Mouse (Mus musculus): Measurements from ENCODE around the gene Syne4. TPM values are rescaled to one million over a fixed set of nuclear protein-coding genes. Genes with fewer than 3 reads are reported as not detected.

Syne4 gene
- total RNA-seq (2021): 10 to 100 TPM; 21.8 to 31.5 TPM
- long read RNA-seq, experiment 1, partial matches to known transcripts: 0 of 6 reads
- long read RNA-seq, experiment 1, other reads (novel, unspliced or antisense): 1 of 6 reads
- long read RNA-seq, experiment 2, transcript Syne4-201 (8 exons, 1,355 nt): major isoform, 12 of 16 reads
- long read RNA-seq, experiment 2, partial matches to known transcripts: 1 of 16 reads
- long read RNA-seq, experiment 2, other reads (novel, unspliced or antisense): 2 of 16 reads

DNA sequence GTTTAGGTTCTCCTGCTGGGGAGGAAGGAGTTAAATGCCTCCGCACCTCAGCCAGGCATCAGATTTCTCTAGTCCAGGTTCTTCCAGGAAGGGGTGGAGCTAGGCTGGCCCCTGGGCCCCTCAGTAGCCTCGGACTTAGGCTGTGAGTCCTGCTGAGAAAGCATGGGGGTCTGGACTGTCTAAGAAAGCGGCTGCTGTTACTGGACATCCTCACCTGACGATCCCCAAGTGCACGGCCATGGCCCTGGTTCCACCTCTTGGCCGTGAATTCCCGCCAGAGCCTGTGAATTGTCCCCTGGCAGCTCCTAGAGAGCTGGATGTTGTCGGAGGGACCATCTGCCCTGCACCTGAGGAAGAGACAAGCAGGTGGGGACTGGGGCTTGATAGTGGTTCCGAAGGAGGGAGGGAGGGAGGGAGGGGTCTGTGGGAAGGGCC, at the start of gene Syne4:
Gene Syne4 (plus strand): TSS at position 87 of the 435 bp plus-strand sequence.
- no peak for DNase-seq (ENCODE audit: low spot score in 2 of 2)

DNA sequence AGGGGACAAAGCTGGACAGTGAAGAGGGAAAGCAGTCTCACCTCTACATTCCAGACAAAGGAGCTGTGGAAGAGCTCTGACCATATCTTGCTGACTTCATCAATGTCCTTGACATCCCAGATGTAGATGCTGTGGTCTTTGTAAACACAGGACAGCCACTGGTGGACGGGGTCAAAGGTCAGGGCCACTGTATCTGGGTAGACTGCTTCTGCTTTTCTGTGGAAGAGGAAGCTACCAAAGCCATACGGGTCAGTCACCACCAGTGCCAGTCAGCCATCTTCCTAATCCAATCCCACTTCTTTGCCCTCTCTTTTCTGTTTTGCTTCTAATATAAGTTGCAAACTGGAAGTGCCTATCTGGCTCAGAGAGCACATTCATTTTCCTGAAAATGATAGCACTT, 49.6 kb upstream of the Syne4 start:
- DNase-seq (ENCODE audit: low spot score in 2 of 2): no peak

DNA sequence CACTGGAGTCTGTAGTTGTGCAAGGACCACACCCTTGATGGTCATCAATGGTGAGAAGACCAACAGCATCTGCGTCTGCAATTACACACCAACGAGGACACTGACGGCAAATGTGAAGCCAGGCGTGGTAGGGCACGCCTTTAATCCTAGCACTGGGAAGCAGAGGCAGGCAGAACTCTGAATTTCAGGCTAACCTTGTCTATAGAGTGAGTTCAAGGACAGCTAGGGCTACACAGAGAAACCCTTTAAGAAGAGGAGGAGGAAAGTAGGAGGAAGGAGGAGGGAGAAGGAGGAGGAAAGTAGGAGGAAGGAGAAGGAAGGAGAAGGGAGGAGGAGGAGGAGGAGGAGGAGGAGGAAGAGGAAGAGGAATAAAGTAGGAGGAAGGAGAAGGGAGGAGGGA, 49.1 kb upstream of the Syne4 start:
- no peak for DNase-seq (ENCODE audit: low spot score in 2 of 2)

DNA sequence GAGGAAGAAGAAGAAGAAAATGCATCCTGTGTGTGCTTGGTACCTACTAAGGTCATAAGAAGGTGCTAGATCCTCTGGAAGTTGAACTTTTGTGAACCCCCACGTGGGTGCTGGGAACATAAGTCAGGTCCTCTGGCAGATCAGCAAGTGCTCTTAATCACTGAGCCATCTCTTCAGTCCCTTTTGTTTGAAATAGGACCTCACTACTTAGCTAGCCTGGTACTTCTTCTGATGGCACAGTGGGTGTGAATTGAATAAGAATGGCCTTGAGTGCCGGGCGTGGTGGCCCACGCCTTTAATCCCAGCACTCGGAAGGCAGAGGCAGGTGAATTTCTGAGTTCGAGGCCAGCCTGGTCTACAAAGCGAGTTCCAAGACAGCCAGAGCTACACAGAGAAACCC, 48.7 kb upstream of the Syne4 start:
- no peak for DNase-seq (ENCODE audit: low spot score in 2 of 2)

DNA sequence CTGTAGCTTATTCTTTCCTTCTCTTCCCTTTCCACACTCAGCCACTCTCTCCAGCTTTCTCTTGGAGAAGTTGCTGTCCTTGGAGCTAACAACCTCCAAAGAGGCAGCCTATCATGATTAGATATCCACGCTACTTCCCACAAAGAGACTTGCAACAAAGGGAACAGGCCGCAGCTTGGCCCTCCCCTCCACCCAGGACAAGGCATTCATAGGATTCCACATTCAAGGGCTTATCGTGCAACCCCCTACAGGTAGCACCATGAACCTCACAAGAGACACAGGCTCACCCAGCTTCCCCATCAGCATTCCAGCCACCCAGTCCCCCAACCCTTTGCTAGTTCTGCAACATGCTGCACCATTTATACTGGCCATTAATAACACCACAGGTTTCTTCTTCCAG, 47.8 kb upstream of the Syne4 start:
- DNase-seq (ENCODE audit: low spot score in 2 of 2): no peak

DNA sequence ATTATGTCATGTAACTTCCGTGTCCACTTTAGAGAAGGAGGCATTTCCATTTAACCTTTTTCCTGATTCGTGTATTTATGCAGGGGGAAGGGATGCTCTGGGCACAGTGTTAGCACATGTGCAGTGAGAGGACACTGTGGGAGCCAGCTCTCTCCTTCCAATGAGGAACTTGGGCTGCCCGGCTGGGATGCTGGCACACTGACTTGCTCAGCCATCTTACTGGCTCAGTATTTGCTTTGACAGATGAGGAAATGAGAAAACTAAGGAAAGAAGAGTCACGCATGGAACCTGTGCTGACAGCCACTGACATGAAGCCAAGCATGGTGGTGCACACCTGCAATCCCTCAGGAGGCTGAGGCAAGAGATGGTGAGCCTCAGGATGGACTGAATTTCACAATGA, 45.0 kb upstream of the Syne4 start:
- DNase-seq (ENCODE audit: low spot score in 2 of 2): no peak

DNA sequence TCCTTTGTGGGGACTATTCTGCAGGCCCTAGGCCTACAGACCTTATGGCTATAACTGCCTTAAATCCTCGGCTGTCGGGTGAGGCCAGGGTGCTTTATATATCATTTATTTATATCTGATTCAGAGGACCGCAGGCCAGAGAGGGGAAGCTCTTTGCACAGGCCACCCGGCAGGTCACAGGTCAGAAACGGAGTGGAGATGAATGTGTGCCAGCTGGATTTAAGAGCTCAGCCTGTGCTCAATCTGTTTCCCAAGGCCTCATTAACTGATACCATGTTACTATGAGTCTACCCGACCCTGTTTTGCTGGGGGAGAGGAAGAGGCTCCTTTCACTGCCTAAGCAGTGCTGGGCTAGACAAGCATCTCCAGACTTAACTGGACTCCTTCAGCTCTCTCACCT, 40.2 kb upstream of the Syne4 start:
- DNase-seq (ENCODE audit: low spot score in 2 of 2): no peak

DNA sequence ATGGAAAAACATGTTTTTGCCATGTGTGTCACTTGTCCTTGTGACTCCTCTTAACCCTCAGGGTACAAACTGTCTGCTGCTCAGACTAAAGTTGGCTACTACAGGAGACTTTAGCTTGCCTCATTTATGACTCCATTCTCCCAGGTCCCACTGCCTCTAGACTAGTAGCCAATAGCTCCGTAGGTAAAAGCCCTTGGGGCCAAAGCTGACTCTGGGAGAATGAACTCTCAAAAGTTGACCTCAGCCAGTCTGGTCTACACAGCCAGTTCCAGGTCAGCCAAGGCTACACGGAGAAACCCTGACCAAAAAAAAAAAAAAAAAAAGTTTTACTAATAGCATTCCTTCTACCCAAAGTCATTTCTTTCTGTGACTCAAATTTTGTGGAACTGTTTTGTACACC, 35.7 kb upstream of the Syne4 start:
- no peak for DNase-seq (ENCODE audit: low spot score in 2 of 2)

DNA sequence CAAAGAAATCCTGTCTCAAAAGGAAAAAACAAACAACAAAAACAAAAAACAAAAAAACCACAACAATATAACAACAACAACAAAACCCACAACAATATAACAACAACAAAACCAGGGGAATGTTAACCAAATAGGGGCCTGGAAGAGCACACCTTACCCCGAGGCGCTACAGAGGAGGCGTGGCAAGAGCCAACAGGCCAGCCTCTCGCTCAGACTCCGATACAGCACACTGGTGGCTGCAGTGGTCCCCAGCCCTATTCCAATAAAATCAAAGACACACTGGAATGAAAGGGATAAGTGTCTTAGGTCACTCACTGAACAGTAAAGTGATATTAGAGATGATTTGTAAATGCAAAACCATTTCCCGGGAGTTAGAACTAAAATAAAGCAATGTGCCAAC, 35.1 kb upstream of the Syne4 start:
- DNase-seq (ENCODE audit: low spot score in 2 of 2): no peak

DNA sequence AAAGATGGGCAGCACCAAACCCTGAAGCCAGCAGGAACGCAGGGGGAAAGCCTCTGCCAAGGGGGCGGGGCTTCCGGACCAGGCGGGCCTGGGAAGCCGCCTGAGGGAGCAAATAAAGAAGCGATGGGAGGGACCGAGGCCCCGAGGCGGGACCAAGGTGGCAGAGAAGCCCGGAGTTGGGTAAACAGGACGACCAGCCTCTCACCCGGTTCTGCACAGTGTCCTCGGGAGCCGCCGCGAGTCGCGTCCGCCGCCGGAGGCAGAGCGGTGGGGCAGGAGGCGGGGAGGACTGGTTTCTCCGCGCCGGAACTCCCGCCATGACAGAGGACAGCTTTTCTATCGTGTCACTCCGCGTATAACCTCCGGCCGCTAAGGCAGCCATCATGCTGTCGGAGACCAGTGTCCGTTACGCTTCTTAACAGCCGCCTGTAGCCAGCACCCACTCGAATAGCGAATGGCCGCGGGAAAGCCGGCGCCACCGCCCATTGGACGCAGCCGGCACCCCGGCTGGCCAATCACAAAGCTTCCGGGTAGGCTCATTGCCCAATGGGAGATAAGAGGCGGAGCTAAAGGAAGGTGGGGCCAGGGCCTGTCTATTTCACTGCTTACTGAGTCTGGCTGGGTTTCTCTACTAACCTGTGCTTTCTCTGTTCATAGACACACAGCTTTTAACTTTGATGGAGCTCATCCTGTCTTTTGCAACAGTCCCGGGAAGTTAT, 34.5 kb upstream of the Syne4 start, which contains the start of the genes Thap8 and Wdr62:
Gene Thap8 (plus strand): TSS at position 144 of the 719 bp plus-strand sequence.
Gene Wdr62 (minus strand): TSS at position 469 of the 719 bp plus-strand sequence.
- peak; percentile 83 to 88 for DNase-seq (ENCODE audit: low spot score in 2 of 2)

DNA sequence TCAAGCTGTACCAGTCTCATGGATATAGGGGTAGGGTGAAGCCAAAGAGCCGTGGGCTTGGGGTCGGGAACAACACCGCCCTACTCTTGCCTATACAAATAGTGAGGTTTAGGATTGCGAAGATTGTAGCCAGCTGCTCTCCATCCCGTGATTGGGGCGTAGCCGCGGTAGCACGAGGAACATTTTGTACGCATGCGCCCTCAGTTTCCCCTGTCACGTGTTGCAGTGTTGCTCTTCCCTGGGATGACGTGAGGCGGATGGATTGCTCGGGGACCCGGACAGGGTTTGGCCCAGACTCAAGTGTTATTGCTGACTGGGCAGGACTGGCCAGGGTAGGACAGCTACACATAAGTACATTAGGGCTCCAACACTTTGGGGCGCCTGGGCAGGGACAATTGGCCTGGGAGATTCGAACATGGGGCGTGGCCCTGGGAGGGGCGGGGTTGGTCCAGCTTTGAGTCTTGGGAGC, 33.9 kb upstream of the Syne4 start:
- DNase-seq (ENCODE audit: low spot score in 2 of 2): peak; percentile 71 to 72

DNA sequence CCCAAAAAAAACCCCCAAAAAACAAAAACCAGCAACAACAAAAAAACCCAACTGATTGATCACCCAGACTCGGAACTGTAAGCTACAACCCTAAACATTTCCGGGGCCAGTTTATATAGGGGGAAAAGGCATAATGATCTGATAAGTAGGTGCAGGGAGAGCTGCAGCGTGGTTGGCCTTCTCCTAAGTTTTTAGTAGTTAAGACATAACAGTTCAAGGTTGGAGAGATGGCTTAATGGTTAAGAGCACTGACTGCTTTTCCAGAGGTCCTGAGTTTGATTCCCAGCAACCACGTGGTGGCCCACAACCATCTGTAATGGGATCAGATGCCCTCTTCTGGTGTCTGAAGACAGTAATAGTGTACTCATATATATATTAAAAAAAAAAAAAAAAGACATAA, 33.1 kb upstream of the Syne4 start:
- no peak for DNase-seq (ENCODE audit: low spot score in 2 of 2)

DNA sequence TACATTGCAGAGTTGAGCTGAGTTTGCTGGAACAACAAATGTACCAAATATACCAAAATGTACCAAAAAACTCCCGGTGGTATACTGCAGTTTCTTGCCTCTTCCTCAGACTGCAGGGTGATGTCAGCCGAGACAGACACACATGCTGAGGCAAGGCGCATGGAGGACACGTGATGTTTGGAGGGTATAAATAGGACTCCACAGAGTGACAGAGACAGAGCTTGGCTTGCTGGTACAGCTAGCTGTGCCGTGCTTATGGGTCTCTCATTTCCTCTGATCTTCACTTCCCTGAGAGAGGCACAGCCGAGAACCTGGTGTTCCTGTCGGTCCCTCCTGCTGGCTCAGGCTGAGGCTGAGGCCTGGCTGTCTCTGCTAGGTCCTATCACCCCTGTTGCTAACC, 31.9 kb upstream of the Syne4 start:
- no peak for DNase-seq (ENCODE audit: low spot score in 2 of 2)

DNA sequence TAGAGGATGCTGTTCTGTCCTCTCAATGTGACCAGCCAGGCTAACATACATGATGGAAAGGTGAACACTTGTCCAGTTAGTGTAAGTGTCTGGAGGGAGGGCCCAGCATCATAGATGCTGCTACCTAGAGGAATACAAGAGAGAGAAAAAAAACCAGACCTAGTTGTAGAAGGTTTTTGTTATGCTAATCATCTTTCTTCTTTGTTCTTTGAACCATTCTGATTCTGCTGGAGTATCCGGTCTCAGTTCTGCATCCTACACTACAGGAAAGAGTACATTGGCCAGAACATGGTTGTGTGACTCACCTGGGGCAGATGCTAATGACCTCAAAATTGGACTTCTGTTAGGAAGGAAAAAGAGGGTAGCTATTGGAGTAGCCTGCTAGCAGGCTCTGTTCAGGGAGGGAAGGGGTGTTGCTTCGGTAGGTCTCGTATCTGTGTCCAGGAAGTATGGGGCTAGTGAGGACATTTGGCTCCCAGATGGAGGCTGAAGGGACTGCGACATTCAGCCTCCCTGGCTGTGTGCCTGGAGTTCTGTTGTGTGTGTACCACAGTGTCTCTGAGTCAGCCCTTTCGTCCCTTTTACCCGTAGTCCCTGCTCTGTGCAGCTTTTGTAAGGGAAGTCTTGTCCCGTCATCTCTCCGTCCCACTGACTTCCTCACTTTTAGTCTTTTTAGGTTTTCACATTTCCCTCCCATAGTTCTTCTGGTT, 27.8 kb upstream of the Syne4 start:
- no peak for DNase-seq (ENCODE audit: low spot score in 2 of 2)

DNA sequence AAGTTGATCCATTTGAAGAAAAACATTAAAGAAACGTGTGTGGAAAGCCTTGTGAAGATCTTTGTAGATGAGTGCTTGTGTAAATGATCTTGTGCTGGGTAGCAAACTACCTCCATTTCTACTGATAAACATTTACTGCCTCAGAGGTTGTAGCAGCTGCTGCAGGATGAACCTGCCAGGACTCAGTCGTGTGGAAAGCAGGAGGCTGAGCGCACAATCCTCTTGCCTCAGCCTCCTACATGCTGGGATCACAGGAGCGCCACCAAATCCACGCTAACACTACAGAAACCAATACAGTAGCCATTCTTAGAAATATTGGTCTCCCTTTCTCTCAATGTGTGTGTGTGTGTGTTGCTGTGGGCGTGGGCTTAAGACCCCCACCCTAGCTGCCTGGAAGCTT, 26.6 kb upstream of the Syne4 start:
- no peak for DNase-seq (ENCODE audit: low spot score in 2 of 2)

DNA sequence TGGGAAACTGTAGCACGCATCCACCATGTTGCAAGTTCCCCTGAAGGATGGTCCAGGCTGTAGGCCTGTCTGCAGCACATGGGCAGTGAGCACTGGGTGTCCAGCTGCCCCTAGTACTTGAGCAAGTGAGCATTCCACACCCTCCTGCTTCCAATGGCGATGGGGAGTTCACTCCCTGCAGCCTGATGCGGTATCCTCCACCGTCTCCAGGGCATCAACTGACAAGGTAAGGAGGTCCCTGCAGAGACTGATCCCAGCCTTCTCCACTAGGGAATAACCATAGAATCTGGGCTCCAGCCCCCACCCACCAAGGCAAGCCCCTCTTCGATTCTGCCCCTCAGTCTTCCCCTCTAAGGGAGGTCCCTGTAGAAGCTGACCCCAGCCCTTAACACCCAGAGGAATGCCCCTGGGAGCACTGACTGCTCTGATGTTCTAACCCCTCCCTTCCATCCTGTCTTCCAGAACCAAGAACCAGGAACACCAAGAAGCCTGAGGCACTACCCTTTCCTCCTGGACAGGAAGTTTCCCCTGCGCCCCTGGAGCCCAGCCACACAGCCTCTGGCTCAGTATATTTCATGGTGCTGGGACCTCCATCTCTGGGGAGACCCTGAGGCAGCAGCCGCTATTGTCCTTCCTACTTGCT, 25.4 kb upstream of the Syne4 start:
- DNase-seq (ENCODE audit: low spot score in 2 of 2): no peak

DNA sequence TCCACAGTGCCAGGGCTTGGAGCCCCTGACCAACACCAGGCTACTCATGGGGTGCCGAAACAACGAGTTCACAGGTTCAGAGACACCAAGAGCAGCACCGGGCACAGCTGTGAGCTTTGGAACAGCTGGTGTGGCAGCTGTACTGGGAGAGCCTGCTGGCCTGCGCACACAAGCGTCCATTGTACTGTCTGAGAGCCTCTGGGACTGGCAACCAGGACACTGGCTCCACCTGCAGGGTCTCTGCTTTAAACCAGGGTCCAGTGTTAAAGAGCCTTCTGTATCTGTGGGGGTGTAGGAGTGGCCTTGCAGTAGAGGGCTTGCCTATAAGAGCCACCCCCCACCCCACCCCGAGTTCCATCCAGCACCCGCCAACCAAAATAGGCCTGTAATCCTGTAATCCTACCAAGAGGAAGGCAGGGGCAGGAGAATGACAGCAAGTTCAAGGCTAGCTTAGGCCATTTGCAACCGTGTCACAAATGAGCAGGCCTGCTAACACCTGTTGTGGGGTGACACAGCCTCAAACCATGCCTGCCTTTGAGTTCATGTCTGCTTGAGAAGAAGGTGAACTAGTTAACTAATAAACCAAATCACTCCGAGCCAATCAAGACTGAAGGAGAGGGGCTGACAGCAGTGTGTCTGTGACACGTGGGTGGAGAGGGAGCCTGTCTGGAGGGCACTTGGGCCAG, 24.8 kb upstream of the Syne4 start:
- no peak for DNase-seq (ENCODE audit: low spot score in 2 of 2)

DNA sequence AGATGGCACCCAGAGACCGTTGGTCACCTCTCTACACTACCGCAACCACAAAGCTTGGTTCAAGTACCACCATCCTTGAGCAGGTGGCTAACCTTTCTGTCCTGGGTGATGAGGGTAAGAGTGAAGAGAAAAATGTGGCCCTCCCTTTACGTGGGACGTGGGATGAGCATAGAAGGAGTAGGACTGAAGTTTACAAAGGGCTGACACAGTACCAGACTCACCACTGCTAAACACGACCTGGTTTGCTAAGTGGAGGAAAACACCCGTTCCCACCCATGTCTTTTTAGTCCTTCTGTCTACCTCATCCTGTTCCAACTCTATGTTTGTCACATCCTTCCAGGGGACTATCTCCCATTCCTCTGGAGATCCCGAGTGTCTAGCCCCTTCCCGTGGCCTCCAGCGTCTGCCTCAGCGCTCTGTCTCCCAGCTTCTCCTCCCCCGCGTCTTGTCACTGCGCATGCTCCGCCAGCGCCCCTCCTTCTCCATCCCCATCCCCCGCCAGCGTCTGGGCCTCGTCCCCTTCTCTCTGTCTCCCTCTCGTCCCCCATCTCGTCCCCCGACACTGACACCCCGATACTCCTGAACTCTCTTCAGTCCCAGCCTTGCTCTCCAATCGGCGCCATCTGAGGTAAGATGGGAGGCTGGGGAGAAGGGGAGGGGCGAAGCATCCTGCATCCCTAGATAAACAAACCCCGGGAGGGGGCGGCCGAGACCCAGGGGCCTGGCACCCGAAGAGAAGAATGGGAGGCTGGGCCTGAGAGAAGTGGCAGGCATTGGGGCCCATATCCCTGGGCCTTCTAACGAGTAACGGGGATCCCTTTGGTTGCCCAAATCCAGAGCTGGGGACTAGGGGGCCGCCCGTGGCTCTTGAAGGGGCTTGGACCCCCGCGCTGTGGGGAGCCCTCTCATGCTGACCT, 23.1 kb upstream of the Syne4 start, which contains the start of gene Clip3:
Gene Clip3 (plus strand): TSS at position 514 of the 917 bp plus-strand sequence.
- peak; percentile 40 to 58 for DNase-seq (ENCODE audit: low spot score in 2 of 2)

DNA sequence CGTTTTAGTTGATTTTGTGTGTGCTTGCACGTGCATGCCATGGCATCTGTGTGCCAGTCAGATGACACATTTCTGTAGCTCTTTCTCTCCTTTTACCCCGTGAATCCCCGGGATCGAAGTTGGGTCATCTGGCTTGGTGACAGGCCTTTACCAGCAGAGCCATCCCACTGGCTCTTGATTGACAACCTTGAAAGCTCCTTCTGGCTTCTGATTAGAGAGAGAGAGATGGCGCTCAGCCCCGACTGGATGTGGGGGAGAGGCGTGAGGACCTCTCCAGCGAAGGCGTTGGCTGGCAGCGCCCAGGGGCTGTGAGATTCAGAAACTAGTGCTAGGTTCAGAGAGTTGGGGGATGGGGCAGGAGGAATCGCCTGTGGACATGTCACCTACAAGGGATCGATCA, 20.8 kb upstream of the Syne4 start:
- no peak for DNase-seq (ENCODE audit: low spot score in 2 of 2)

DNA sequence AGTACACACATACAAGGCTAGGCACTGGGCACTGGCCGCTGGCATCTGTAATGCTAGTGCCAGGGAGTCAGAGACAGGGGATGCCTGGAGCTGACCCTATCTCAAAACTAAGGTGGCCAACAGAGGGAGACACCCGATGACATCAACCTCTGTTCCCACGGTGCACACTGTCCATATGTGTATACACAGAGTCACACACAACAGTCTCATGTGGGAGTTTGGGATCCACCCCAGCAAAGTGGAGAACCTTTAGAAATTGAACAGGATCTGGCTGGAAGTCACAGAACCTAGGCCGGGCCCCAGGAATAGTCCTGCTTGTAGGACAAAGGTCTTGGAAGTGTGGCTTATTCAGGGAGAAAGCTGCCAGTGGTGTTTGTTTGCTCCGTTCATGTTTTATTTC, 20.3 kb upstream of the Syne4 start:
- DNase-seq (ENCODE audit: low spot score in 2 of 2): no peak

All from adrenal gland, adult 18-20 months (tissue).